14 mouse cellular contexts compared by ENCODE assay signal in the genomic region with DNA sequence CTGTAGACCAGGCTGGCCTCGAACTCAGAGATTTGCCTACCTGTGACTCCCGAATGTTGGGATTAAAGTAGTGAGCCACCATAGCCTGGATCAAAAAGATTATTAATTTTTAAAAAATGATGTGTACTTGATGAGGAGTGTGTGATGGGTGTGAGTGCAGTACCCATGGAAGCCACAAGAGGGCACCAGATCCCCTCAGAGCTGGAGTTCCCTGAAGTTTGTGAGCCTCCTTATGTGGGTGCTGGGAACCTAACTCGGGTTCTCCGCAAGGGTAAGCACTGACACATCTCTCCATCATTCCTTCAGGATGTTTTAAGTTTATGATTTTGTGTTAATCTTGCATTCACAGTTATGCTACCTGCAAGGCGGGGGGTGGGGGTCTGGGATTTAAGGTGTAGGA. TPM values are rescaled to one million over a fixed set of nuclear protein-coding genes. Genes with fewer than 3 reads are reported as not detected.
A peak's percentile ranks its signal among the peaks of the same experiment; 100 is the strongest.
DNase-seq lines count a peak whose midpoint lies in the region; ATAC-seq and TF ChIP-seq lines count a peak whose summit lies in the region.
"Had no signal": no experiment of that assay in that cellular context is flagged by ENCODE, and none has a peak within 500 bp of the region (broad histone marks: within the 10 kb centered on the region; RNA-seq: fewer than 3 reads in every experiment).

No protein-coding gene starts in this region.

- H3K27me3 ChIP-seq in kidney, adult 2 months (replicated peaks; ENCODE audit: control insufficient read depth, insufficient read depth, low read length) = no peaks in the 10 kb centered on the region
- H3K27me3 ChIP-seq in spleen, adult 2 months (ENCODE audit: control insufficient read depth, insufficient read depth, low read length) = no peaks in the 10 kb centered on the region
- H3K27me3 ChIP-seq in Patski = no peaks in the 10 kb centered on the region
- no peaks in the 10 kb centered on the region for H3K27me3 ChIP-seq in small intestine, adult 2 months (ENCODE audit: control insufficient read depth, insufficient read depth, low read length)
- H3K27me3 ChIP-seq: limb, embryonic 13.5 days had no signal

- CTCF ChIA-PET in Patski (lab: Charles Lee) = interaction anchor here (0.9 to 2.8 kb wide), 5 partner anchors 11 to 33 kb away, joined by 3 to 12 read pairs (median 4); no protein-coding TSS in a partner anchor

- H3K36me3 ChIP-seq in kidney, adult 2 months (ENCODE audit: control insufficient read depth, insufficient read depth, low read length) = peaks cover 8% of the 10 kb centered on the region; the same call in 1 of the 2 replicates
- H3K36me3 ChIP-seq in spleen, adult 2 months (ENCODE audit: control insufficient read depth, insufficient read depth, low read length) = peaks cover 5% of the 10 kb centered on the region
- peaks cover 21% of the 10 kb centered on the region for H3K36me3 ChIP-seq in small intestine, adult 2 months (ENCODE audit: control insufficient read depth, insufficient read depth, low read length)

- TF ChIP-seq POLR2A in kidney, adult 2 months (IDR thresholded peaks at IDR 0.05; ENCODE audit: low read depth, low read length) = no peak
- TF ChIP-seq POLR2A in spleen, adult 2 months (IDR thresholded peaks at IDR 0.05; ENCODE audit: low read depth, low read length) = no peak
- no peak for TF ChIP-seq POLR2A in small intestine, adult 2 months (IDR thresholded peaks at IDR 0.05; ENCODE audit: low read depth, low read length)

- H3K27ac ChIP-seq in kidney, adult 2 months (ENCODE audit: insufficient read depth, low read depth, low read length) = no peak overlapping the region
- no peak overlapping the region for H3K27ac ChIP-seq in spleen, adult 2 months (ENCODE audit: insufficient read depth, low read length)
- H3K27ac ChIP-seq in small intestine, adult 2 months (ENCODE audit: insufficient read depth, low read depth, low read length) = no peak overlapping the region
- H3K27ac ChIP-seq: heart, embryonic 10.5 days; limb, embryonic 13.5 days had no signal

- H3K4me1 ChIP-seq in kidney, adult 2 months (ENCODE audit: control insufficient read depth, insufficient read depth, low read length) = no peaks in the 10 kb centered on the region
- no peaks in the 10 kb centered on the region for H3K4me1 ChIP-seq in spleen, adult 2 months (ENCODE audit: control insufficient read depth, insufficient read depth, insufficient read length)
- no peaks in the 10 kb centered on the region for H3K4me1 ChIP-seq in small intestine, adult 2 months (ENCODE audit: control insufficient read depth, insufficient read depth, insufficient read length, low read length)
- H3K4me1 ChIP-seq: heart, embryonic 10.5 days; limb, embryonic 13.5 days had no signal

- no peak for DNase-seq in kidney, adult 2 months
- DNase-seq in kidney, postnatal 14 days = no peak
- DNase-seq in spleen, adult 2 months (ENCODE audit: low read depth in 1 of 2, low spot score in 2 of 2) = no peak
- no peak for DNase-seq in spleen, postnatal 14 days (ENCODE audit: low spot score in 2 of 2)
- no peak for DNase-seq in Patski (ENCODE audit: low read depth, low spot score)
- DNase-seq in retina, embryonic 14.5 days (ENCODE audit: low spot score) = no peak
- no peak for DNase-seq in neural tube, embryonic 10.5 days (ENCODE audit: extremely low spot score, low spot score)
- DNase-seq: adrenal gland, adult 8-10 months; heart, postnatal 4 days; kidney, adult 18-20 months; retina, postnatal 1 day had no signal

- 97% methylated on average over 5 of the region's 5 CpGs for WGBS in kidney, adult 2 months
- WGBS in spleen, adult 2 months = 97% methylated on average over 5 of the region's 5 CpGs
- 95% methylated on average over 5 of the region's 5 CpGs for WGBS in small intestine, adult 2 months

- in situ Hi-C loops in Patski (cut with MboI; ENCODE audit: low pct_unique_long_range_greater_than_20kb) = no loop called here

- POLR2A ChIA-PET in Patski (lab: Charles Lee) = no interaction called here

- peak; percentile 54 for TF ChIP-seq CTCF in kidney, adult 2 months (conservative IDR thresholded peaks at IDR 0.05; ENCODE audit: insufficient read depth, insufficient read length, low read depth, low read length)
- 0 out of 2 replicates have a peak, but pooled peaks have one; percentile 33 for TF ChIP-seq CTCF in spleen, adult 2 months (IDR thresholded peaks at IDR 0.05; ENCODE audit: extremely low read depth, insufficient read depth, insufficient read length, insufficient replicate concordance)
- TF ChIP-seq CTCF in Patski (IDR thresholded peaks at IDR 0.05) = peak; percentile 74
- peak; percentile 67; the same call in 1 of the 2 replicates for TF ChIP-seq CTCF in small intestine, adult 2 months (IDR thresholded peaks at IDR 0.05; ENCODE audit: extremely low read depth, insufficient read length, insufficient replicate concordance, low read depth, low read length)

- H3K4me3 ChIP-seq in kidney, adult 2 months (ENCODE audit: insufficient read depth, low read depth, low read length) = no peak overlapping the region
- H3K4me3 ChIP-seq in spleen, adult 2 months (ENCODE audit: extremely low read depth, insufficient read depth, insufficient read length) = no peak overlapping the region
- no peak overlapping the region for H3K4me3 ChIP-seq in small intestine, adult 2 months (ENCODE audit: low read depth, low read length)
- H3K4me3 ChIP-seq: heart, embryonic 10.5 days; limb, embryonic 13.5 days had no signal

- ATAC-seq in Patski = no peak

RNA-seq across cellular contexts. Expression of gene Gusb, which starts 8.1 kb away (rescaled TPM):
- polyA plus RNA-seq in kidney, adult 2 months (2012; rRNA removed) = 26.0 and 26.5 TPM in 2 replicates
- 39.9 and 46.2 TPM in 2 replicates for polyA plus RNA-seq in spleen, adult 2 months (2012; rRNA removed)
- polyA plus RNA-seq in Patski (2021) = 63.8 TPM
- polyA plus RNA-seq in small intestine, adult 2 months (2012; rRNA removed) = 11.9 and 13.9 TPM in 2 replicates

RNA-seq across cellular contexts. Expression of gene Asl, which starts 18.1 kb away (rescaled TPM):
- 440 and 469 TPM in 2 replicates for polyA plus RNA-seq in kidney, adult 2 months (2012; rRNA removed)
- polyA plus RNA-seq in spleen, adult 2 months (2012; rRNA removed) = 18.0 and 22.4 TPM in 2 replicates
- polyA plus RNA-seq in Patski (2021) = 83.6 TPM
- 35.9 and 54.6 TPM in 2 replicates for polyA plus RNA-seq in small intestine, adult 2 months (2012; rRNA removed)

RNA-seq across cellular contexts. Expression of gene Crcp, which starts 18.1 kb away (rescaled TPM):
- polyA plus RNA-seq in kidney, adult 2 months (2012; rRNA removed) = 14.4 and 19.3 TPM in 2 replicates
- 7.1 and 9.8 TPM in 2 replicates for polyA plus RNA-seq in spleen, adult 2 months (2012; rRNA removed)
- polyA plus RNA-seq in Patski (2021) = 39.7 TPM
- 6.6 and 9.7 TPM in 2 replicates for polyA plus RNA-seq in small intestine, adult 2 months (2012; rRNA removed)
